Mouse (Mus musculus): ENCODE data around the gene Scaf1. TPM values are rescaled to one million over a fixed set of nuclear protein-coding genes. Genes with fewer than 3 reads are reported as not detected.

The Scaf1 gene
- polyA plus RNA-seq, 1 experiment from 2014 or later = 49.4 TPM

GRCm38 (mm10) chr7:44986192-44986878 lies 29.8 kb downstream of the Scaf1 start, which contains the start of gene Prmt1:
Gene Prmt1 (minus strand): TSS chr7:44986568.
- Histone ChIP-seq H3K9ac (ENCODE audit: low read length) (peak within 1 kb of the TSS; percentile 99), H3K36me3 (ENCODE audit: control insufficient read depth, insufficient read depth, low read length) (peaks cover 32% of the 10 kb centered on the region), H3K27me3 (replicated peaks; ENCODE audit: control insufficient read depth, insufficient read depth, low read length) (no peaks in the 10 kb centered on the region), H3K4me2 (ENCODE audit: low read length) (peak within 1 kb of the TSS; percentile 77), H3K4me1 (replicated peaks; ENCODE audit: control insufficient read depth, insufficient read depth, low read length) (peaks cover 22% of the 10 kb centered on the region), H3K9me3 (ENCODE audit: control insufficient read depth, low read length) (no peaks in the 10 kb centered on the region), H3K4me3 (ENCODE audit: low read depth, low read length) (peak within 1 kb of the TSS; percentile 99), H3K27ac (ENCODE audit: low read depth) (peak within 1 kb of the TSS; percentile 93)
- peak; percentile 94 for ATAC-seq (replicated peaks; ENCODE audit: low FRiP score, low TSS enrichment, low read depth)
- under 1% methylated on average over 42 of the region's 42 CpGs for WGBS
- peak; percentile 99 for DNase-seq (ENCODE audit: low spot score)

- WGBS = under 1% methylated on average over 44 of the region's 45 CpGs
- DNase-seq (ENCODE audit: low spot score) (peak; percentile 86), ATAC-seq (replicated peaks; ENCODE audit: low FRiP score, low TSS enrichment, low read depth) (peak; percentile 11)
- H3K4me1 ChIP-seq (replicated peaks; ENCODE audit: control insufficient read depth, insufficient read depth, low read length) = peaks cover 22% of the 10 kb centered on the region
- no peaks in the 10 kb centered on the region for H3K27me3 ChIP-seq (replicated peaks; ENCODE audit: control insufficient read depth, insufficient read depth, low read length)
- no peaks in the 10 kb centered on the region for H3K9me3 ChIP-seq (ENCODE audit: control insufficient read depth, low read length)
- H3K4me2 ChIP-seq (ENCODE audit: low read length) = peak overlapping the region; percentile 68
- peak overlapping the region; percentile 99 for H3K9ac ChIP-seq (ENCODE audit: low read length)
- peak overlapping the region; percentile 93 for H3K27ac ChIP-seq (ENCODE audit: low read depth)
- peak overlapping the region; percentile 99 for H3K4me3 ChIP-seq (ENCODE audit: low read depth, low read length)
- peaks cover 32% of the 10 kb centered on the region for H3K36me3 ChIP-seq (ENCODE audit: control insufficient read depth, insufficient read depth, low read length)
Measured at GRCm38 (mm10) chr7:44985595-44986191, 30.5 kb downstream of the Scaf1 start.

GRCm38 (mm10) chr7:44984833-44985164 lies 31.4 kb downstream of the Scaf1 start:
- H3K4me3 ChIP-seq (ENCODE audit: low read depth, low read length) = peak overlapping the region; percentile 99
- H3K36me3 ChIP-seq (ENCODE audit: control insufficient read depth, insufficient read depth, low read length) = peaks cover 32% of the 10 kb centered on the region
- peaks cover 22% of the 10 kb centered on the region for H3K4me1 ChIP-seq (replicated peaks; ENCODE audit: control insufficient read depth, insufficient read depth, low read length)
- DNase-seq (ENCODE audit: low spot score) (no peak), ATAC-seq (replicated peaks; ENCODE audit: low FRiP score, low TSS enrichment, low read depth) (no peak)
- H3K4me2 ChIP-seq (ENCODE audit: low read length) = peak overlapping the region; percentile 68
- H3K27me3 ChIP-seq (replicated peaks; ENCODE audit: control insufficient read depth, insufficient read depth, low read length) = no peaks in the 10 kb centered on the region
- H3K9me3 ChIP-seq (ENCODE audit: control insufficient read depth, low read length) = no peaks in the 10 kb centered on the region
- 28% methylated on average over 3 of the region's 3 CpGs for WGBS
- no peak overlapping the region for H3K27ac ChIP-seq (ENCODE audit: low read depth)
- no peak overlapping the region; the same call in 1 of the 2 replicates for H3K9ac ChIP-seq (ENCODE audit: low read length)

GRCm38 (mm10) chr7:44983944-44984832 lies 32.0 kb downstream of the Scaf1 start:
- Histone ChIP-seq H3K9ac (ENCODE audit: low read length) (no peak overlapping the region), H3K9me3 (ENCODE audit: control insufficient read depth, low read length) (no peaks in the 10 kb centered on the region), H3K4me1 (replicated peaks; ENCODE audit: control insufficient read depth, insufficient read depth, low read length) (peaks cover 22% of the 10 kb centered on the region), H3K4me2 (ENCODE audit: low read length) (peak overlapping the region; percentile 68), H3K4me3 (ENCODE audit: low read depth, low read length) (peak overlapping the region; percentile 99), H3K27ac (ENCODE audit: low read depth) (no peak overlapping the region), H3K27me3 (replicated peaks; ENCODE audit: control insufficient read depth, insufficient read depth, low read length) (no peaks in the 10 kb centered on the region), H3K36me3 (ENCODE audit: control insufficient read depth, insufficient read depth, low read length) (peaks cover 38% of the 10 kb centered on the region)
- WGBS = 78% methylated on average over 7 of the region's 7 CpGs
- DNase-seq (ENCODE audit: low spot score) (no peak), ATAC-seq (replicated peaks; ENCODE audit: low FRiP score, low TSS enrichment, low read depth) (no peak)

- Histone ChIP-seq H3K36me3 (ENCODE audit: control insufficient read depth, insufficient read depth, low read length) (peaks cover 49% of the 10 kb centered on the region), H3K27ac (ENCODE audit: low read depth) (no peak overlapping the region)
- 32% methylated on average over 6 of the region's 6 CpGs for WGBS
Measured at GRCm38 (mm10) chr7:44983085-44983484, 33.1 kb downstream of the Scaf1 start.

GRCm38 (mm10) chr7:44981539-44981938 lies 34.6 kb downstream of the Scaf1 start:
- Histone ChIP-seq H3K27ac (ENCODE audit: low read depth) (no peak overlapping the region), H3K36me3 (ENCODE audit: control insufficient read depth, insufficient read depth, low read length) (peaks cover 65% of the 10 kb centered on the region), H3K4me1 (replicated peaks; ENCODE audit: control insufficient read depth, insufficient read depth, low read length) (peaks cover 16% of the 10 kb centered on the region; the same call in 1 of the 2 replicates), H3K9ac (ENCODE audit: low read length) (no peak overlapping the region), H3K4me2 (ENCODE audit: low read length) (no peak overlapping the region), H3K9me3 (ENCODE audit: control insufficient read depth, low read length) (no peaks in the 10 kb centered on the region), H3K27me3 (replicated peaks; ENCODE audit: control insufficient read depth, insufficient read depth, low read length) (no peaks in the 10 kb centered on the region), H3K4me3 (ENCODE audit: low read depth, low read length) (no peak overlapping the region)
- WGBS = 96% methylated on average over 8 of the region's 8 CpGs
- ATAC-seq (replicated peaks; ENCODE audit: low FRiP score, low TSS enrichment, low read depth) (no peak), DNase-seq (ENCODE audit: low spot score) (no peak)

More at GRCm38 (mm10) chr7:44983085-44983484, 33.1 kb downstream of the Scaf1 start:
- Histone ChIP-seq H3K9me3 (ENCODE audit: control insufficient read depth, low read length) (no peaks in the 10 kb centered on the region), H3K9ac (ENCODE audit: low read length) (no peak overlapping the region), H3K4me2 (ENCODE audit: low read length) (no peak overlapping the region), H3K27me3 (replicated peaks; ENCODE audit: control insufficient read depth, insufficient read depth, low read length) (no peaks in the 10 kb centered on the region), H3K4me3 (ENCODE audit: low read depth, low read length) (no peak overlapping the region), H3K4me1 (replicated peaks; ENCODE audit: control insufficient read depth, insufficient read depth, low read length) (peaks cover 17% of the 10 kb centered on the region)
- ATAC-seq (replicated peaks; ENCODE audit: low FRiP score, low TSS enrichment, low read depth) = no peak
- DNase-seq (ENCODE audit: low spot score) = peak; percentile 96

- Histone ChIP-seq H3K4me2 (ENCODE audit: low read length) (no peak overlapping the region), H3K27ac (ENCODE audit: low read depth) (no peak overlapping the region), H3K9me3 (ENCODE audit: control insufficient read depth, low read length) (no peaks in the 10 kb centered on the region), H3K9ac (ENCODE audit: low read length) (no peak overlapping the region), H3K27me3 (replicated peaks; ENCODE audit: control insufficient read depth, insufficient read depth, low read length) (no peaks in the 10 kb centered on the region), H3K4me3 (ENCODE audit: low read depth, low read length) (no peak overlapping the region), H3K36me3 (ENCODE audit: control insufficient read depth, insufficient read depth, low read length) (peaks cover 67% of the 10 kb centered on the region), H3K4me1 (replicated peaks; ENCODE audit: control insufficient read depth, insufficient read depth, low read length) (peaks cover 8% of the 10 kb centered on the region; the same call in 1 of the 2 replicates)
- WGBS = 94% methylated on average over 3 of the region's 3 CpGs
- no peak for DNase-seq (ENCODE audit: low spot score)
- ATAC-seq (replicated peaks; ENCODE audit: low FRiP score, low TSS enrichment, low read depth) = no peak
Measured at GRCm38 (mm10) chr7:44978300-44978699, 37.9 kb downstream of the Scaf1 start.

GRCm38 (mm10) chr7:44975117-44975419 lies 41.1 kb downstream of the Scaf1 start:
- ATAC-seq (replicated peaks; ENCODE audit: low FRiP score, low TSS enrichment, low read depth) (no peak), DNase-seq (ENCODE audit: low spot score) (peak; percentile 62)
- Histone ChIP-seq H3K27me3 (replicated peaks; ENCODE audit: control insufficient read depth, insufficient read depth, low read length) (no peaks in the 10 kb centered on the region), H3K4me2 (ENCODE audit: low read length) (peak overlapping the region; percentile 55), H3K27ac (ENCODE audit: low read depth) (no peak overlapping the region), H3K4me1 (replicated peaks; ENCODE audit: control insufficient read depth, insufficient read depth, low read length) (peaks cover 20% of the 10 kb centered on the region), H3K9me3 (ENCODE audit: control insufficient read depth, low read length) (no peaks in the 10 kb centered on the region), H3K9ac (ENCODE audit: low read length) (no peak overlapping the region), H3K4me3 (ENCODE audit: low read depth, low read length) (no peak overlapping the region), H3K36me3 (ENCODE audit: control insufficient read depth, insufficient read depth, low read length) (peaks cover 42% of the 10 kb centered on the region)
- WGBS = 18% methylated on average over 6 of the region's 6 CpGs

Measured in intestine, embryonic 14.5 days (tissue).